Mouse (Mus musculus) ES-Bruce4 (cell line): ENCODE data around the gene Frmd4b. TPM values are rescaled to one million over a fixed set of nuclear protein-coding genes. Genes with fewer than 3 reads are reported as not detected.

ENCODE experiments used
- H3K27ac ChIP-seq: 2 replicates; pipeline ENCODE4 v1.5.1; 2012; ENCODE audit warnings: low read length, inconsistent platforms; ENCODE audit not compliant: insufficient read depth
- H3K27me3 ChIP-seq: 2 replicates; pipeline ENCODE4 v1.6.1; 2012; ENCODE audit warnings: mild to moderate bottlenecking, low read length, inconsistent platforms; ENCODE audit not compliant: control insufficient read depth, poor library complexity, insufficient read depth, severe bottlenecking
- H3K36me3 ChIP-seq: 2 replicates; pipeline ENCODE4 v1.6.1; 2012; ENCODE audit warnings: inconsistent platforms, mild to moderate bottlenecking, low read length, moderate library complexity; ENCODE audit not compliant: control insufficient read depth, poor library complexity, insufficient read depth, severe bottlenecking
- H3K4me1 ChIP-seq: one replicate; pipeline ENCODE4 v1.8.1; 2011; ENCODE audit warnings: low read length; ENCODE audit not compliant: control insufficient read depth, insufficient read depth
- H3K4me3 ChIP-seq: 2 replicates; pipeline ENCODE4 v1.5.1; 2011; ENCODE audit warnings: low read depth, mild to moderate bottlenecking, low read length
- H3K9ac ChIP-seq: 2 replicates; pipeline ENCODE4 v1.6.1; 2012; ENCODE audit warnings: low read depth, mild to moderate bottlenecking, inconsistent platforms; ENCODE audit not compliant: poor library complexity, severe bottlenecking
- H3K9me3 ChIP-seq: replicated peaks from 2 replicates; pipeline ENCODE4 v1.6.1; 2012; ENCODE audit warnings: mild to moderate bottlenecking, low read length, inconsistent platforms; ENCODE audit not compliant: control insufficient read depth, poor library complexity, insufficient read depth, severe bottlenecking
- CTCF ChIP-seq: IDR thresholded peaks from one replicate; pipeline ENCODE4 v1.8.1; 2011; ENCODE audit warnings: low read depth, low read length
- EP300 ChIP-seq: IDR thresholded peaks from 2 replicates; pipeline ENCODE4 v1.6.1; 2011; ENCODE audit warnings: low read depth, low read length; ENCODE audit not compliant: insufficient read depth
- POLR2A ChIP-seq: IDR thresholded peaks from one replicate; pipeline ENCODE4 v1.8.1; 2011; ENCODE audit warnings: low read length; ENCODE audit not compliant: insufficient read depth
- polyA plus RNA-seq: library from polyadenylated mRNA; stranded (reverse); fragments of >200 nt; gene quantifications from 2 replicates; pipeline ENCODE4 v1.2.4, GENCODE M21; 2011; ENCODE audit warnings: low read depth; ENCODE audit not compliant: missing spikeins, insufficient read depth, insufficient read length

Gene Frmd4b
- polyA plus RNA-seq, 1 experiment: 27.8 TPM

- H3K9ac ChIP-seq: no peak overlapping the region
- H3K36me3 ChIP-seq: no peaks in the 10 kb centered on the region
- H3K9me3 ChIP-seq: no peaks in the 10 kb centered on the region
- no peak overlapping the region for H3K27ac ChIP-seq
- H3K27me3 ChIP-seq: 0 out of 2 replicates have a peak, but pooled peaks cover 2% of the 10 kb centered on the region
- H3K4me1 ChIP-seq: peaks cover 6% of the 10 kb centered on the region
- TF ChIP-seq EP300: no peak
- no peak for TF ChIP-seq CTCF
- no peak for TF ChIP-seq POLR2A
- H3K4me3 ChIP-seq: no peak overlapping the region
Observed at GRCm38 (mm10) chr6:97395477-97396350, 221.6 kb downstream of the Frmd4b start.

DNA sequence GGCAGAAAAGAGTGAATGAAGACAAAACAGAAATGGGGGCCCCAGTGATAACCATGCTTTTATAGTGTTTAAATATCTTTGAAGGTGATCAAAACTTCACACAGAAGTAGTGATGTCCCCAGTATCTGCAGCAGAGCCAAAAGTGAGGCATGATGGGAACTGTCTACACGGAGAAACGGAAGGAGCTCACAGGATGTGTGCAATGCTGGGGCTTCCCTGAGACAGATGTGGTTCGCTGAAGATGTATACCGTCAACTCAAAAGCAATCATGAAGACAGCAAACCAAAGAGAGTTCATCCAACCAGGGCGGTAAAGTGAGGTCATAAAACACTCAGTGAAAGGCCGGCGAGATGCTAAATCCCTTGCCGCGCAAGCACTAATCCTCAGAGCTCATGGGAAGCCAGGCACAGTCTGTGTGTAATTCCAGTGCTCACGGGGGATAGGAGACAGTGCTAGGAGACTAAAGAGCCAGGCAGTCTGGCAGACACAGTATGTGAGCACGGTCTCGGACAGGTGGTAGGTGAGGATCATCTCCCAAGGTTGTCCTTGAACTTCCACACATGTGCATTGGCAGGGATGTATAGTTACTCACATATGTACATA, 222.8 kb downstream of the Frmd4b start:
- TF ChIP-seq CTCF: no peak
- TF ChIP-seq POLR2A: no peak
- no peak for TF ChIP-seq EP300
- Histone ChIP-seq H3K9ac (no peak overlapping the region), H3K27me3 (0 out of 2 replicates have a peak, but pooled peaks cover 2% of the 10 kb centered on the region), H3K4me1 (peaks cover 6% of the 10 kb centered on the region), H3K9me3 (no peaks in the 10 kb centered on the region; the same call in 1 of the 2 replicates), H3K4me3 (no peak overlapping the region), H3K36me3 (no peaks in the 10 kb centered on the region), H3K27ac (no peak overlapping the region)

DNA sequence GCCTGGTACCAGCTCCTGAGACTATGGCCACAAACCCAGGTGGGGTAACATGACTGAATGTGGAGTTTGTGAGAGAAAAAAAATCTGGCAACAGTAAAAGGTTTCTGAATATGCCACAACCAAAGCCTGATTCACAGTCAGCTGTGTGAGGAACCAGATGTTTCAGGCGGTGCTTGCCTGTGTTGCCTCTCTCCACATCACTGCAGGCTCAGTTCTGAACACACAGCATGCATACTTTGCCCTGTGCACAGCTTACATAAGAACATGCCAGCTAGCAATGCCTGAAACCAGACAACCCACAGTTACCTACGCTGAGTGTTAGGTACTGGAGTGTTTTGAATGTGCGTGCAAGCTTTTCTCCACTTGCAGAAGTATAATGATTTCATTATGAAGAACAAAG, 224.4 kb downstream of the Frmd4b start:
- no peak overlapping the region for H3K9ac ChIP-seq

GRCm38 (mm10) chr6:97387388-97387787, 230.0 kb downstream of the Frmd4b start:
- H3K4me3 ChIP-seq: no peak overlapping the region
- no peak overlapping the region for H3K27ac ChIP-seq
- H3K27me3 ChIP-seq: no peaks in the 10 kb centered on the region
- no peaks in the 10 kb centered on the region; the same call in 1 of the 2 replicates for H3K9me3 ChIP-seq
- H3K4me1 ChIP-seq: no peaks in the 10 kb centered on the region
- TF ChIP-seq EP300: no peak
- no peak for TF ChIP-seq CTCF
- TF ChIP-seq POLR2A: no peak
- H3K9ac ChIP-seq: no peak overlapping the region
- no peaks in the 10 kb centered on the region for H3K36me3 ChIP-seq

More for the DNA sequence above, 224.4 kb downstream of the Frmd4b start:
- no peak for TF ChIP-seq POLR2A
- no peak for TF ChIP-seq EP300
- TF ChIP-seq CTCF: no peak
- Histone ChIP-seq H3K4me1 (peaks cover 6% of the 10 kb centered on the region), H3K9me3 (no peaks in the 10 kb centered on the region; the same call in 1 of the 2 replicates), H3K27me3 (no peaks in the 10 kb centered on the region), H3K36me3 (no peaks in the 10 kb centered on the region), H3K4me3 (no peak overlapping the region), H3K27ac (no peak overlapping the region)

GRCm38 (mm10) chr6:97384918-97385317, 232.4 kb downstream of the Frmd4b start:
- no peaks in the 10 kb centered on the region for H3K27me3 ChIP-seq
- H3K36me3 ChIP-seq: no peaks in the 10 kb centered on the region
- H3K27ac ChIP-seq: no peak overlapping the region
- peaks cover 1% of the 10 kb centered on the region; the same call in 1 of the 2 replicates for H3K9me3 ChIP-seq
- TF ChIP-seq POLR2A (no peak), CTCF (no peak), EP300 (no peak)
- no peak overlapping the region for H3K4me3 ChIP-seq
- no peaks in the 10 kb centered on the region for H3K4me1 ChIP-seq
- H3K9ac ChIP-seq: no peak overlapping the region

DNA sequence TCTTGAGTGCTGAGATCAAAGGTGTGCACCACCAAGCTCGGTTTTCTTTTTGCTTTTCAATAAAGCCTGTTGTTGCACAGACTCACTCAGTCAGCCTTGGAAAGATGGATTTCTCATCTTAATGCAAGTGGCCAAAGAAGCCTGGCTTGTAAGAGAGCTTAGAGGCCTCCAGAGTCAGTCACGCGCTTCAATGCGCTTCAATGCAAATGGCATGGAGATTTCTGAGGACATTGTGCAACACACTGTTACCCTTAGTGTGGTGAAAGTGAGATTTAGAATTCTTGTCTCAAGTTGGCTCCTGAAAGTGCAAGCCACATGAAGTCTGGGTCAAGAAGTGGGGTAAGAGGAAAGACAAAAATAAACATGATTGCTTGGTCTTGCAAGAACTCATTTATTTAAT, 236.1 kb downstream of the Frmd4b start:
- H3K9ac ChIP-seq: no peak overlapping the region
- no peaks in the 10 kb centered on the region for H3K4me1 ChIP-seq
- no peaks in the 10 kb centered on the region for H3K36me3 ChIP-seq
- TF ChIP-seq CTCF: no peak
- TF ChIP-seq EP300: no peak
- TF ChIP-seq POLR2A: no peak
- H3K27me3 ChIP-seq: no peaks in the 10 kb centered on the region
- no peak overlapping the region for H3K27ac ChIP-seq
- peaks cover 6% of the 10 kb centered on the region for H3K9me3 ChIP-seq
- no peak overlapping the region for H3K4me3 ChIP-seq
